Mouse (Mus musculus) urinary bladder, adult 18-20 months (tissue): Measurements from ENCODE around the gene Npepl1.

ENCODE experiments used
- DNase-seq, 2 experiments: peaks; one replicate each; pipeline ENCODE4 v3.0.0; 2022; ENCODE audit warnings: low spot score in 2 of 2, mixed read lengths in 2 of 2

Gene Npepl1

GRCm38 (mm10) chr2:174109991-174110782 is at the start of gene Npepl1:
Gene Npepl1, plus strand, starts transcription at chr2:174110349.
- peak; percentile 42 to 73 for DNase-seq

- DNase-seq = no peak
Observed at GRCm38 (mm10) chr2:174061219-174061618, 48.9 kb upstream of the Npepl1 start.

- no peak for DNase-seq
Observed at GRCm38 (mm10) chr2:174063074-174063473, 47.1 kb upstream of the Npepl1 start.

- no peak for DNase-seq
Observed at GRCm38 (mm10) chr2:174063527-174064211, 46.5 kb upstream of the Npepl1 start.

- DNase-seq = no peak
Observed at GRCm38 (mm10) chr2:174067793-174068419, 42.2 kb upstream of the Npepl1 start.

GRCm38 (mm10) chr2:174069532-174070049 is 40.6 kb upstream of the Npepl1 start:
- no peak for DNase-seq

- DNase-seq = no peak
Observed at GRCm38 (mm10) chr2:174071406-174071805, 38.7 kb upstream of the Npepl1 start.

- DNase-seq = peak in 1 of 2 experiments; percentile 33
Observed at GRCm38 (mm10) chr2:174073156-174073790, 36.9 kb upstream of the Npepl1 start.

GRCm38 (mm10) chr2:174074621-174075020 is 35.5 kb upstream of the Npepl1 start:
- DNase-seq = no peak

- peak in 1 of 2 experiments; percentile 14 for DNase-seq
Observed at GRCm38 (mm10) chr2:174075072-174075570, 35.0 kb upstream of the Npepl1 start.

- DNase-seq = peak; percentile 92 to 98
Observed at GRCm38 (mm10) chr2:174075673-174076432, 34.3 kb upstream of the Npepl1 start, which contains the start of gene Stx16. Gene Stx16, plus strand, starts transcription at chr2:174076308.

- DNase-seq = no peak
Observed at GRCm38 (mm10) chr2:174076433-174076824, 33.7 kb upstream of the Npepl1 start.

GRCm38 (mm10) chr2:174077004-174077695 is 33.0 kb upstream of the Npepl1 start:
- DNase-seq = no peak

- no peak for DNase-seq
Observed at GRCm38 (mm10) chr2:174077776-174078338, 32.3 kb upstream of the Npepl1 start.

- DNase-seq = no peak
Observed at GRCm38 (mm10) chr2:174081833-174082232, 28.3 kb upstream of the Npepl1 start.

- no peak for DNase-seq
Observed at GRCm38 (mm10) chr2:174082380-174082918, 27.7 kb upstream of the Npepl1 start.

GRCm38 (mm10) chr2:174095086-174095485 is 15.1 kb upstream of the Npepl1 start:
- no peak for DNase-seq

- no peak for DNase-seq
Observed at GRCm38 (mm10) chr2:174102399-174102798, 7.8 kb upstream of the Npepl1 start.

GRCm38 (mm10) chr2:174103527-174103926 is 6.6 kb upstream of the Npepl1 start:
- no peak for DNase-seq

- DNase-seq = no peak
Observed at GRCm38 (mm10) chr2:174107375-174107774, 2.8 kb upstream of the Npepl1 start.
